Mouse (Mus musculus) cerebellum, postnatal 36 days (tissue): ENCODE measurements at regions not wholly inside any gene's neighbourhood (a gene's known extent, or its start where the extent isn't known, plus 50 kb on each side); places are given as distances from the start of the nearest gene placed in this dataset.

Experiments
- DNase-seq, 2 experiments: peaks; one replicate each; pipeline ENCODE4 v3.0.0; 2021 to 2022; ENCODE audit warnings: mixed read lengths in 2 of 2

DNA sequence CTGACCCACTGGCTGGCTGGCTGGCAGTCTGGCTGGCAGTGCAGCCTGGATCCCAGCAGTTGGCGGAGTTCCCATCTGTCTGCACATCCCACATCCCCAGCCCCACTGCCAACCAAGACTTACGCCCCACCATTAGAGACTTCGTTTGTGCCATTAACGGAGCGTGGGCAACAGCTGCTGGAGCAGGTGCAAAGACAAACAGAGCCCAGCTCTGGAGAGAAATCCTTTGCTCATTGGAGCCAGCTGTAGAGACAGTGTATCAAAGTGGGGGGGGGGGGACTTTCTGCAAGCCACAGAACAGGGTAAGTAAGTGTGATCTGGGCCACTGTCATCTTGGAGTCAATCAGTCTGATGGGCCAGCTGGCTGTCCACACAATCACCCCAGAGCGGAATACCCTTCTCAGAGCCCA is 52.3 kb downstream of the Rplp1 start:
- no peak for DNase-seq

DNA sequence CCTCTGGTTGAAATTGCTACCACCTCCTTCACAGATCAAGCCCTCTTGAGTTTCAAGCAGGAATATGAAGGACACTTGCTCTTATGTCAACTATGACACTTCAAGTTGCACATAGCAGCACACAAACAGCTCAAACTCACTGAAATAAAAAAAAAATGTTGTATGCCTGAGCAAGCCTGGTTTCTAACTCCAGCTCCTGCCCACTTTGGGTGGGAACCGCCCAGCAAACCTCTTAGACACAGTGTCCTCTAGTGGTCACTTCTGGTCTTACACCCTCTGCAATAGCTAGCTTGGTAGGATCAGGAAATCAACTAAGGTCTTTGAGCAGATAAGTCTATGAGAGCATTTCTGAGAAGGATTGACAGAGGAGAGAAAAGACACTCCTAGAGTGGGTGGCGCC is 54.2 kb downstream of the Rplp1 start:
- DNase-seq = peak; percentile 26 to 57

DNA sequence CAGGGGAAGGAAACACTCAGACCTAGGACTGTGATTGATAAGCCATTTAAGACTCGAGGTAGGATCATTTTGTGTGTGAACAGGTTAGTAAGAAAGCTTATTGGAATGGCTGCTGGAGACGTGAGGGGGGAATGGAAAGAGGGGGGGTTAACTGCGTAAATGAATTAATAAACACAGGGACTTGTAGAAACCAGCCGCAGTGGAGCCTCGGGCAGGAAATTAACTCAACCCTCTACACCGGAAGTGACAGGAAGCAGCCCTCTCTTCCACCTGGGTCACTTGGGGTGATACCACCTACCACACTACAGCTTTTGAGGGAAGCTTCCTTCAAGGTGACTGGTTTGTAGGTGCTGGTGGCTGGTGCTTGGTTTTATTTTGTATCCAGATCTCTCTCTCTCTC is 54.9 kb downstream of the Rplp1 start:
- no peak for DNase-seq

DNA sequence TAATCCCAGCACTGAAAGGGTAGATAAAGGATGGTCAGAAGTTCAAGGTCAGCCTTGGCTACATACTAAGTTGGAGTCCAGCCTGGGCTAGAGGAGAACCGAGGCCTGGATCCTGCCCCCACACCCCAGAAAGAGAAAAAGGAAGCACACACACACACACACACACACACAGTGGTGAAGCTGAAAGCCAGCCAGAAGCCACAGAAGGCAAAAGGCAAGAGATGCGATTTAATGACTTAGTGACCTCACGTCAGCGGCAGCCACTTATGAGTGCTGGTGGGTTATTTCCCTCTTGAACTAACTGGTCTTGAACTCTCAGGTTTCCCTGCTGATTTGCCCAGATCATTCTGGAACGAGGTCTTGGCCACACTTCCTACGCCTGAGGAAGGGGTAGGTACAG is 56.5 kb downstream of the Rplp1 start:
- no peak for DNase-seq

DNA sequence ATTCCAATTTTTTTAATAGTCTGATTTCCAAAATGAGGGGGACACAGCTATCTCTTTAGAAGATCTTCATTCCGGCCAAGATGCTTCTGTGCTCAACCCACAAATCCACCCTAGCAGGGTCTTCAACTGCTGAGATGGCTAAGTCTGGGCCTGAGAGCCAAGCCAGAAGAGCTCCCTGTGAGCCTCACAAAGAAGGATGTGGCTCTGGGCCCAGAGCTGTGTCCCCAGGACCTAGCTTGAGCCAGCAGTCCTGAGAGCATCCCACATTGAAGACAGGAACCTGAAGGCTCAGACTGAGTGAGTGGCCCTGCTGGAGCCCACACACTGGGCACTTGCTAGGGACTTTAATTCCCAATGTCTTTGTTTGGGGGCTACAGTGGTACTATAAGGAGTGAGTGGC is 57.7 kb downstream of the Rplp1 start:
- DNase-seq = peak; percentile 40 to 43

DNA sequence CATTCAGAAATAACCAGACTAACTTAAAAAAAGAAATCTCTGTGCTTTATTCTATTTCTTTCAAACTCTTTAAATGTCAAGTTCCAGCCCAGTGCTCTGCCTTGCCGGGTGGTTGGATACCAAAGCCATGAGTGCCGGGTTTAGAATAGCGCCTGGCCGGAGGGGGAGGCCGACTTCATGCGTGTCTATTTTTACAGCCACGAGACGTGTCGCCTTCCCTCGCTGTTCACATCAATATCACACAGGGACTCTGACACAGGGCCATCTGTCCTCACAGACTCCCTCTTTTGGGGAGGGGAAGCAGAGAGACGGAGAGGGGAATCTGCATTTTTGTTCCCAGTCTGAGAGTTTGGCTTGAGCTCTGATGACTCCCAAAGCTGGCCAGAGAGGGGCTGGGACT is 58.7 kb downstream of the Rplp1 start:
- DNase-seq = no peak

DNA sequence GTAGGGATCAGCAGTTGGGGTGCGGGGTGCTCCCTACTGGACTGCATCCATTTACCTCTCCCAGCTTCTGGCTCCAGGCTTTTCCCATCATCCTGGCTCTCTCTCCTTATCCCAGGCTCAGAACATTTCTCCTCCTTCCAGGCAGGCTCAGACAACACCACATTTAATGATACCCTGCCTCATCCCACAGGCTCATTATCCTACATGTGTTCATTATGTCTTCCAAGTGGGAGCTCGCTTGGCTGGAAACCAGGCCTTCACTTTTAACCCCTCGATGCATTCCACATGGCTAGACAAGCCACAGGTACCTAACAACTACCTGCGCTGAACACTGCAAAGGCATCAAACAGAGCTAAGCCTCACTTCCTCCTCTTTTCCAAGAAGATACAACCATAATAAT is 60.5 kb downstream of the Rplp1 start:
- DNase-seq = no peak

DNA sequence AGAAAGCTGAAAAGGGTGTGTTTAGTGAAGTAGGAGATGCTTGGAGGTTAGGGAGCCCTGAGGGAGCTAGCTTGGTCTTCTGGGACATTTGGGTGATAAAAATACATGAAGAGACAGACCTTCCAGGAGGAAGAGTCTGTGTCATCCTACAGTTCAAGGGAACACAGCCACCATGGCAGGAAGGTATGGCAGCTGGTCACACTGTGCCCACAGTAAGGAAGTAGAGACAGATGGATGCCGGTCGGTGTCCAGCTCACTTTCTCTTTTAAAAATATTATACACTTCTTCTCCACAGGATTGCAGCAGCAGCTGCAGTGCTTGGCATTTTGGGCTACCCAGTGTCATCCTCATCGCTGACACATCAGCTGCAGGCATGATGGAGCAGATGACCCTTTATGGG is 63.0 kb downstream of the Rplp1 start:
- peak; percentile 37 for DNase-seq

DNA sequence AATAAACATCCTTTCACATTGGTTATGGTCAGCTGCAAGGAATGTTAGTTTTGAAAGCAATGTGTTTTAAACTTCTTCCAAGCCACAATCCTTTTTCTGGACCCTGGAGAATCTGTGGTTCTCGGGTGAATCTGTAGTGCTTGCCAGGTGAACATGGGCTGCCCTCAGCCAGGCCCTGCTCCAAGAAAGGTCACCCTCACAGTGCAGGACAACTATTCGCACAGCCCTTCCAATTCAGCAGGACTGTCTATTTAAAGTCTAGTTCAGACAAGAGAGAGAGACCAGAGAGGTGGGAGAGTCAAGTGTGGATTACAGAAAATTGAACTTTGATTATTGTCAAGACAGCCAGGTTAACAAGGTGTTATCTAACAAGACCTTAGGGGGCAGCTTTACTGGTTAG is 65.9 kb downstream of the Rplp1 start:
- no peak for DNase-seq

DNA sequence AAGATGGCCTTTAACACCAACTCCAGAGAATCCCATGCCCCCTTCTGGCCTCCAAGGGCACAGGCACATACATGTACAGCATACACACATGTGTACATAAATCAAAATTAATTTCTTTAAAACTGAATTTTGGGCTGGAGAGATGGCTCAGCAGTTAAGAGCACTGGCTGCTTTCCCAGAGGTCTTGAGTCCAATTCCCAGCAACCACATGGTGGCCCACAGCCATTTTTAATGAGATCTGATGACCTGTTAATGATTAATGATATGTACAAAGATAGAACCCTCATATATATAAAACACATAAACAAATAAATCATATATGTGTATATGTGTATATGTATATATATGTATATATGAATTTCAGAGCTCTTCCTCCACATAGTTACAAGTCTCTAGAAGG is 66.8 kb downstream of the Rplp1 start:
- no peak for DNase-seq

DNA sequence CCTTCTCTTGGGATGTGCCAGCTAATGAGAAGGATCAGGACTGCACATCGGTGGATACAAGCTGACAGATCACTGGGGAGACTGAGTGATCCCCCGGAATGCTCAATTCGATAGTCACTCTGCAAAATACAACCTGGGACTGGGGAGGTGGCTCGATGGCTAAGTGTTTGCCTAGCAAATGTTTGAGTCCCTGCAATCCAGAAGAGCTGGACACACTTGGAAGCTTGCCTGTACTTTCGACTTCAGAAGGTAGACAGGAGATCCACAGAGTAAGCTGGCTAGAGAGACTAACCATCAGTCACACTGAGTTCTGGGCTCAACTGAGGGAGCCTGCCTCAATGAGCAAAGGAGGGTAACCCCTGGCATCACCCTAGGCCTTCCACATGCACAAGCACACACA is 69.7 kb downstream of the Rplp1 start:
- no peak for DNase-seq

DNA sequence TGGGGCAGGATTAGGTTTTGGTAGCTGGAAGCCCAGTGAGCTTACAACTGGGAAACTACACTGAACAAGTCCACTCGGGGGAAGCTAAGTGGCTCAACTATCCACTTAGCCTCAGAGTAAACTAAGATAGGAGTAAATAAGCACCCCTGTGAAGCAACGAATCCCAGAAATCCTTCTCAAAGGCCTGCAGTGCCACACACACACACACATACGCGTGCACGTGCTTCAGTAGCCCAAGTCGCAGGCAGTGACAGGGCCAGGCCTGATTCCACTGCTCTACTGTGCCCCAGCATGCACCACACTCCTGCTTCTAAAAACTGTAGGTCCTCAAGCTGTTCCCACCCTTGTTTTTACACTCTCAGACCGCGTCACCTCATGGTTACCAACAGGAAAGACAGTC is 70.2 kb downstream of the Rplp1 start:
- no peak for DNase-seq

DNA sequence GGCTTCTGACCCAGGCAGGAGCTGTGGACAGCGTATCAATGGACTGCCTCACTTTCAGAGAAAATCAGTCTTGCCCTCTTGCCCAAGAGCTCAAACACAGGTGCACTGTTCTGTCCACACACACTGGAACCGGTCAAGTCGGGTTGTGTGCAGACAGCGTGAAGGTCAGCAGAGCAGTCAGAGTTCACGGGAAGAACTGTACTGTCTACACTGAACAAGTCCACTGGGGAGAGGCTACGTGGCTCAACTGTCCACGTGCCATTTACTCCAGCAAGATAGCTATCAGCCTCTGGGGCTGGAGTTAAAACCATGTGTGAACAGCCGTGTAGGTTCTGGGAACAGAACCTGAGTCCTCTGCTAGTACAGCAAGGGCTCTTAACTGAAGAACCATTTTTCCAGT is 70.8 kb downstream of the Rplp1 start:
- no peak for DNase-seq

DNA sequence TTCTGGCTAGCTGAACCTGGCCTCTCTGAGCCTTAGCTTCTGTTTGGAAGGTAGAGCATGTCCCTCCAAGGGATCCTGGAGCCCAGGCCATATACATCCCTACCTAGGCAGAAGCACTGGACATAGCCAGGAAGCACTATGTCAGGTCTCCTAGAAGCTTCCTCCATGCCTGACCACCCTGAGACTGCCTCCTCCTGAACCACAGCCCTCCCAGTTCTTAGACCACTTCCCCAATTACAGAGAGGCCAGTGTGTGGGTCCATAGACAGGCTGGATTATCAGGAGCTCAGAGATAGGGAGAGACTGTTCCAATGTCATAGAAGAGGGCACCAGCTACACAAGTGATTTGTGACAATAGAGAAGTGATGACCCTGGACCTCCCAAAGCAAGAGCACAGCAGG is 72.0 kb downstream of the Rplp1 start:
- DNase-seq = no peak

DNA sequence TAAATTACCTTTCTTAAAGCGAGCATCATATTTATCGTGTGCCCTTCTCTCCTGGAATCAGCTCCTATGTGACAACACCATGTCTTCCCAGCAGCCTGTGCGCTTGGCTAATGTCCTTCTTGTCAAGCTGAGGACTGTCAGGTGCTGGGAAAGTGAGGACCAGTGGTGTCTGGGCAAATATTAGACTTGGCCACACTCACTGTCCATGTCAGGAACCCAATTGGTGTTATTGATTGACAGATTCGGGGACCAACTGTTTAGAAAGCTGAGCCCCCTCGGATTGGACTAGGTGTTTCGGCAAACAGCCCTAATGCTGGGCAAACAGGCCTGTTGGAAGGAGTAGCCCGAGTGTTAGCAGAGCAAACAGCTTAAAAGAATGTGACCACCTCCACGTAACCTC is 73.1 kb downstream of the Rplp1 start:
- no peak for DNase-seq

DNA sequence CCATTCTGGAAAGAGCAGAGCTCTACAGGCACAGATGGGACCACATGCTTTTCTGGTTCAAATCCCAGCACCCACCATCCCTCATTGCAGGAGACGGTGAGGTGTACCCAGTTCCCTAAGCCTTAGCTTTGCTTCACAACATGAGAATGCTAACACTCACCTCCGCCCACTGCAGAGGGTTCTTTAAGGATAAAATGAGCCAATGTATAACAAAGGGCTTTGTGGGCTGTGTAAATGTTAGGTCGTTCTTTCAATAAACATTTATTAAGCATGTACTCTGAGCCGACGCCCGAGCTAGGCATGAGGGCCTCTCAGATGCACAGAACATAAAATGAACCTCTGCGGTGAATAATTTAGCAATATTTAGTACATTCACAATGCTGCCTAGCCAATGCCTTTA is 74.0 kb downstream of the Rplp1 start:
- DNase-seq = no peak

DNA sequence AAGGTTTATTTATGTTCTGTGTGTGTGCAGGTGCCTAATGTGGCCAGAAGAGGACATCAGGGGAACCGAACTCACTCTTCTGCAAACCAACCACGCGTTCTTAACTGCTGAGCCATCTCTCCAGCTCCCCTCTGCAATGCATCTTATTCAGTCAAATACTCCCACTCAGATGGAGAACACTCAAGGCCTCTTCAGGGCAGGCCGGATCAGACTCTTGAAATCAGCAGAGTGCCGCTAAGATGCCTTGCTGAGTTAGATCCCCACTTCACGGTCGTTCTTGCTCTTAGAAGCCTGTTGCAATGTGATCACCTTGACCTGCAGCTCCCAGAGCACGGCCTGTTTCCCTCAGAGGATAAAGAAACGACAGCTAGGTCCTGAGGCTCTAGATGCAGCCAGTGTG is 81.1 kb downstream of the Rplp1 start:
- DNase-seq = no peak

DNA sequence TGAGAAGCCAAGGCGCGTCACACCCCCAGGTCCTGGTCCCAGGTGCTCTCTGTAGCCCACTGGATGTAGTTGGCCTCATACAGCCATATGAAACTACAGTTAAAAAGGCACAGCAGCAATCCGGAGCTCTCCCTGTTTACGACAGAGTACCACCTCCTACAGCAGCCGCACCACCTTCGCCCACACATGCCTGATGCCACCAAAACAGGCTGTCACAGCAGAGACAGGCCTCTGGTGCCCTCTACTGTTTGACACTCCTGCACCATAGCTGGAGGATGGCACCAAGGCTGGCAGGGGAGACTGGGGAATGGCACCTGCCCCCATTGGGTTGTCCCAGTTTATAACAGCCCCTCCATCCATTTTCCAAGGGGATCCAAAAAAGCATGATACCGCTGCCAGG is 84.1 kb downstream of the Rplp1 start:
- DNase-seq = peak; percentile 81 to 83

DNA sequence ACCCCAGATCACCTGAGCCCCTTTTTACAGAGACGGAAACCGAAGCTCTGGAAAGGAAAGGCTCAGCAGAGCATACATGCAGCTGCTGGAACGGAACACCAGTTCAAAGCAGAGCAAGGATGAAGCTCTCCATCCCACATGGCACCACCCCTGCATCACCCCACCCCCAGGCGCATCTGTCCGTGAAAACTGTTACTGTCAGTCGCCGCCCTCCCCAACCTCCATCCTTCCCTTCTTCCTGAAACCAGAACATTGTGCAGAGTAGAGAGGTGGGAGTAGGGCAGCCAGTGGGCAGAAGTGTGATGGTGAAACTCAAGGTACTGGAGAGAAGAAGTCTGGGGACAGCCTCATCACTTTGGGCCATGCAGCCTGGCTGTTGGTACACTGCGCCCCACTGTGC is 84.6 kb downstream of the Rplp1 start:
- DNase-seq = no peak

DNA sequence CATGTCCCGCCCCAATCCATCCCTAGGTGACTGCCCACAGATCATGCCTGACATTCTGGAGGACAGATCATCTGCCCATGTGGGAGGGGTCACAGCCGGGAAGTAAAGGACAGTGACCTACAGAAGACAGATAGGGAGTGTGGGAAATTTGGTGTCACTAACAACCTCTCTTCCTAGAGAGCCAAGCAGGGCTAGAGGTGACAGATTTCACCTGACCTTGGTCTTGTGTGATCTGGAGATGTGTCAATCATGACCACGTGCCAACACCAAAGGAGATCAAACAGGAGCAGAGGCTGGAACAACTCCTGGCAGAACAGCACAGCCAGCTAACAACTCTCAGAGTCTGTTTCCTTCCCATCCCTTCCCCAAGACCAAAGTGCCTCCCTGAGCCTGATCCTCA is 85.0 kb downstream of the Rplp1 start:
- DNase-seq = no peak

DNA sequence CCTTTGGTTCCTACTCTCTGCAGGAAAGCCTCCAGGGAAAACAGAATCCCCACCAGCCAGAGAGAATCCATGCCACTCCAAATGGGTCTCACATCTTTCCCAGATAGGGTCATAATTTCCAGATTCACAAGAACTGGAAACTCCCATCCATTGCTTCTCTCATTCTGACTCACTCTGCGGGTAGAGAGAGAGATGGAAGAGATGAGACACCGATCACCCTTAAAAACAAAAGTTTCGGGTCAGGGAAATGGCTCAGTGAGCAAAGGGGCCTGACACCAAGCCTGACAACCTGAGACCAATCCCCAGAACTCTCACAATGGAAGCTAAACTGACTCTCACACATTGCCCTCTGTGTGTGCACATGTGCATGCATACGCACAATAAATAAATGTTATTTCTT is 86.6 kb downstream of the Rplp1 start:
- DNase-seq = no peak

DNA sequence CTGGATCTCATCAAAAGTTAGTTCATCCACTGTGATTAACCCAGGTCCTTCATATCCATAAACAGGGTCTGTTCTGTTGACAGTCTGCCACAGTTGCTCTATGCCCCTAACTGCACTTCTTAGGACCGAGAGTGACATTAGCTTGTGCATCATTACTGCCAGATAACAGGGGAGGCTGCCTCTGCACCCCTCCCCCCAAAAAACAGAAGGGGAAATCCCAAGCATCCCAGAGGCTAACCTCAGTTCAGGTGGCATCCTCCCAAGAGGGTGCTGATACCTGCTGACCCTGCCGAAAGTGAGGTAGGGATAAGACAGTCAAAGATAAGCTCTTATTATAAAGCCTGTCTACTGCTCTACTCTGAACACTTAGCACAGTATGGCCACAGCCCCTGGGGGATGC is 87.3 kb downstream of the Rplp1 start:
- no peak for DNase-seq

DNA sequence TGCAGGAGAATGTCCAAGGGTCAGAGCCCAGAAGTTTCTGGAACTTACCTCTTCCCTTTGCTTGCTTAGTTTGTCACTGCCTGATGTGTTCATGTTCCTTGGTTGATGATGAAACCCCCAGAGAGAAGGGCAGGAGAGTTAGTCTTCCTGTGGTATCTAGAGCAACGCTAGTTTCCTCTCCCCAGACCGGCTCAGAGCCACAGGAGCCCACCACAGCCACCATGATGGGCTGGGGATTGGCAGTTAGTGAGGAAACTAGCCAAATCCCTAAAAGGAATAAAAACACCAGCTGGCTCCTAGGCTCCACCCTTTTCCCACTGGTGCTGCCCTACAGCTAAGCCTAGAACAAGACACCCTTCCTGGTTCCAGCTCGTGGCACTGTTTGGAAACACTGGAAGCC is 87.9 kb downstream of the Rplp1 start:
- DNase-seq = no peak

DNA sequence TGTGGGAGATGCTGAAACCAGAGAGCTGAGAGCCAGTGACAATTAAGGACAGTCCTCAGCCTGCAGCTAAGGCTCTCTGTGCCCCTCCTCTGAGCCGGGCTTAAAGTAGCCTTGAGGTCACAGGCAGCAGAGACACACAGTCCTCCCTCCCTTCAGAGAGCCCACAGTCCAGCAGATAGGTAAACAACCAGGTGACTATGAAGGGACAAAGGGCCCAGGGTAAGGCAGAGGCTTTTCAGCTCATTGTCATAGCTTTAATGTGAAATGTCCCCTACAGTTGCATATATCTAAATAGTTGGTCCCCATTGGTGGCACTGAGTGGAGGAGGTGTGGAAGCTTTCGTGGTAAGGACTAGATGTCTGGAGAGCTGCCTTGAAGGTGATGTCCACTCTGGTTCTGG is 88.5 kb downstream of the Rplp1 start:
- DNase-seq = no peak

DNA sequence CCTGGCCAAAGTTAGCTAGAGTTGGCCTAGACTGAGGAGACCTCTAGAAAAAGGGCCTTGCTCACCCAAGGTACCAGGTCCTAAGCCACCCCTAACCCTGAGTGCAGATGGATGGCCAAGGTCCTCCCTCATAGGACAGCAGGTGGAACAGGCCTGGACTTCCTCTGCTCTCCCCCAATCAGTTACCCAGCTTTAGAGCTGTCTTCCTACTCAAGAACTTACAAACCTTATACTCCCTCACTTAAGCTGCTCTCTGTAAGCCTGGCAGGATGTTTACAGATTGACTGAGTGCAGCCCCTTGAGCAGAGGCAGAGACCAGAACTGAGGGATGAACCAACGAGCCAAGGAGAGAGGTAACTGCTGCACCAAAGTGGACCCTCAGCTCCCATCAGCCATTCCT is 94.5 kb downstream of the Rplp1 start:
- no peak for DNase-seq

DNA sequence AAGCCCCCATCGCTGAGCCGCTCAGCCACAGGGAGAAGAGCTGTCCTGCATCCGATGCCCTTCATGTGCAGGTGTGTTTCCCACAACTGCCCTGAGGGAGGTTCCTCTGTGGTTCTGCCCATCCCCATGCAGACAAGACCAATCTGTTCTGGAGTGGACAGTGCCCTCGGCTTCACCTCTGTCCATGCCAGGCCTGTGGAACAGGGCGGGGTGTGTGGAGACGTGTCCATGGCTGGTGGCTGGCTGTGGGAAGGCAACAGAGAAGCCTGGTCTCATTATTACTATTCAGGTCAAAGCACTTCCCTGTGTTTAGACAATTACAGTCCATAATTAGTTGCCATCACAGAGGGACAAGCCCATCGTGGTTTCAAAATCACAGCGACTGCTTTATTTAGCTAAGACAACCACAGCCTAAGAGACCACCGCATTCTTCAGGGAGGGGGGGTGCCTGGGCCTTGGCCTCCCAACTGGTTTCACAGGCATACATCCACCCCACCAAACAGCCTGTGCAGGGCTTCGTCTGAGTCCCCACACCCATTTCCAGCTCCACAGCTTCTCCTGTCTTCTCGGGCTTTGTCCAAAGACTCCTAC is 97.7 kb downstream of the Rplp1 start:
- no peak for DNase-seq
